9 mouse cellular contexts compared by ENCODE assay signal in the genomic region with DNA sequence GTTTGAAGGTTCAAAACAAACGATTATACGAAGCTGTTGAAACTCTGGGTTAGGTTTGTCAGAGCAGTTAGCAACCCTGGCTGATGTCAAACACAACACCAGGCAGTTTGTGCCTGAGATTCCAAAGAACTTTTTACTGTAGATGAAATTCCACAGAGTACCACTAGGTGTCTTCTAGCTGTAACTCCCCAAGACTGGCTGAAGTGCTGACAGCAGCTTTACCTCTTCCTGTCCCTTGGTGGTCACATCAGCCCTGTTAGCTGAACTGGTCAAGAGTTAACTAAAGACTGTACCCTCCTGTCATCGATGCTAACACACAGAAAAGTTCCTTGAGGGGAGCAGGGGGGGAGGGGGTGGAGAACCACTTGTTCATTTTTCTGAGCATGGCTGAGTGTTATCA. TPM values are rescaled to one million over a fixed set of nuclear protein-coding genes. Genes with fewer than 3 reads are reported as not detected.
DNase-seq lines count a peak whose midpoint lies in the region; ATAC-seq and TF ChIP-seq lines count a peak whose summit lies in the region.
"Had no signal": no experiment of that assay in that cellular context is flagged by ENCODE, and none has a peak within 500 bp of the region (broad histone marks: within the 10 kb centered on the region; RNA-seq: fewer than 3 reads in every experiment).

No protein-coding gene starts in this region.

- H3K79me2 ChIP-seq in CH12.LX (replicated peaks; ENCODE audit: control insufficient read depth, extremely low read depth, insufficient read depth, poor library complexity, severe bottlenecking) = no peaks in the 10 kb centered on the region

- dilution Hi-C loops in CH12.LX (cut with MboI; ENCODE audit: extremely low pct_ligation_motif_present, extremely low pct_unique_long_range_greater_than_20kb, low sequenced_read_pairs) = no loop called here

- ATAC-seq in hindbrain, embryonic 11.5 days (ENCODE audit: low FRiP score) = peak; percentile 51; the same call in 1 of the 2 replicates
- ATAC-seq in hindbrain, embryonic 12.5 days (ENCODE audit: low FRiP score) = no peak
- no peak for ATAC-seq in liver, postnatal 0 days

- no peak overlapping the region for H3K27ac ChIP-seq in hindbrain, embryonic 11.5 days (ENCODE audit: low read depth, low read length)
- no peak overlapping the region for H3K27ac ChIP-seq in hindbrain, embryonic 12.5 days
- no peak overlapping the region for H3K27ac ChIP-seq in CH12.LX (ENCODE audit: insufficient read depth, low read depth)
- no peak overlapping the region for H3K27ac ChIP-seq in liver, postnatal 0 days (ENCODE audit: low read depth)
- H3K27ac ChIP-seq: neural tube, embryonic 13.5 days had no signal

- no peak overlapping the region for H3K4me2 ChIP-seq in hindbrain, embryonic 11.5 days (replicated peaks; ENCODE audit: low read depth, low read length)
- H3K4me2 ChIP-seq in hindbrain, embryonic 12.5 days (replicated peaks) = no peak overlapping the region
- H3K4me2 ChIP-seq in CH12.LX (ENCODE audit: insufficient read depth, low read depth, poor library complexity, severe bottlenecking) = peak overlapping the region; percentile 22; the same call in 1 of the 2 replicates
- no peak overlapping the region for H3K4me2 ChIP-seq in liver, postnatal 0 days (ENCODE audit: low read depth, low read length)
- H3K4me2 ChIP-seq: neural tube, embryonic 13.5 days had no signal

- H3K9ac ChIP-seq in hindbrain, embryonic 11.5 days (ENCODE audit: low read depth, low read length) = no peak overlapping the region
- H3K9ac ChIP-seq in hindbrain, embryonic 12.5 days = no peak overlapping the region
- no peak overlapping the region for H3K9ac ChIP-seq in CH12.LX (ENCODE audit: insufficient read depth, low read depth)
- H3K9ac ChIP-seq in liver, postnatal 0 days (replicated peaks) = no peak overlapping the region
- H3K9ac ChIP-seq: neural tube, embryonic 13.5 days had no signal

- no peaks in the 10 kb centered on the region for H3K4me1 ChIP-seq in hindbrain, embryonic 11.5 days (replicated peaks; ENCODE audit: control insufficient read depth, insufficient read depth, low read length)
- no peaks in the 10 kb centered on the region for H3K4me1 ChIP-seq in hindbrain, embryonic 12.5 days
- peaks cover 0 to 4% of the 10 kb centered on the region in 2 experiments; a peak in 3 of 4 replicates for H3K4me1 ChIP-seq in CH12.LX (ENCODE audit: control insufficient read depth in 1 of 2, insufficient read depth in 2 of 2)
- H3K4me1 ChIP-seq in liver, postnatal 0 days (ENCODE audit: insufficient read depth) = no peaks in the 10 kb centered on the region
- H3K4me1 ChIP-seq: neural tube, embryonic 13.5 days had no signal

- H3K27me3 ChIP-seq in hindbrain, embryonic 11.5 days (ENCODE audit: control insufficient read depth, insufficient read depth, low read length) = no peaks in the 10 kb centered on the region
- no peaks in the 10 kb centered on the region for H3K27me3 ChIP-seq in hindbrain, embryonic 12.5 days
- H3K27me3 ChIP-seq in CH12.LX (replicated peaks) = no peaks in the 10 kb centered on the region
- no peaks in the 10 kb centered on the region for H3K27me3 ChIP-seq in liver, postnatal 0 days (ENCODE audit: insufficient read depth, low read length)
- H3K27me3 ChIP-seq: neural tube, embryonic 13.5 days had no signal

- in situ Hi-C loops in CH12.LX (cut with MboI; ENCODE audit: low pct_ligation_motif_present, low pct_unique_long_range_greater_than_20kb, low sequenced_read_pairs) = no loop called here

- peak; percentile 44 for TF ChIP-seq RAD21 in CH12.LX (IDR thresholded peaks at IDR 0.05; ENCODE audit: low read depth, low read length)

- peak; percentile 62 to 71 for TF ChIP-seq CTCF in CH12.LX (conservative IDR thresholded peaks at IDR 0.05 in 1 of 2, IDR thresholded peaks at IDR 0.05 in 1 of 2; ENCODE audit: low read depth in 2 of 2, low read length in 2 of 2)
- peak; percentile 51; the same call in 1 of the 2 replicates for TF ChIP-seq CTCF in brain, embryonic 14.5 days (IDR thresholded peaks at IDR 0.05; ENCODE audit: borderline replicate concordance, extremely low read depth, insufficient read depth, insufficient read length)
- TF ChIP-seq CTCF in liver, postnatal 0 days (IDR thresholded peaks at IDR 0.05; ENCODE audit: low read depth) = peak; percentile 55

- DNase-seq in hindbrain, embryonic 11.5 days (ENCODE audit: low spot score) = peak; percentile 37
- DNase-seq in CH12.LX (ENCODE audit: extremely low read depth) = peak; percentile 49
- peak; percentile 47 for DNase-seq in brain, embryonic 14.5 days (ENCODE audit: low read depth)
- DNase-seq in liver, postnatal 0 days = no peak
- no peak for DNase-seq in right cerebral cortex, postnatal 10 days (ENCODE audit: low spot score in 2 of 2)
- no peak for DNase-seq in urinary bladder, postnatal 4 days (ENCODE audit: low spot score in 2 of 2)
- no peak for DNase-seq in frontal cortex, postnatal 14 days (ENCODE audit: low spot score in 2 of 2)

- H3K9me3 ChIP-seq in hindbrain, embryonic 11.5 days (ENCODE audit: control insufficient read depth, low read length) = no peaks in the 10 kb centered on the region
- H3K9me3 ChIP-seq in hindbrain, embryonic 12.5 days (replicated peaks) = no peaks in the 10 kb centered on the region
- no peaks in the 10 kb centered on the region for H3K9me3 ChIP-seq in CH12.LX (replicated peaks; ENCODE audit: low read length)
- no peaks in the 10 kb centered on the region for H3K9me3 ChIP-seq in liver, postnatal 0 days (ENCODE audit: low read length)
- H3K9me3 ChIP-seq: neural tube, embryonic 13.5 days had no signal

- no peak for TF ChIP-seq EP300 in CH12.LX (IDR thresholded peaks at IDR 0.05; ENCODE audit: low read length)
- TF ChIP-seq EP300 in liver, postnatal 0 days (IDR thresholded peaks at IDR 0.05; ENCODE audit: low read depth) = no peak

- WGBS in hindbrain, embryonic 11.5 days = 46% methylated on average over 3 of the region's 3 CpGs
- 45% methylated on average over 3 of the region's 3 CpGs for WGBS in hindbrain, embryonic 12.5 days
- WGBS in liver, postnatal 0 days (ENCODE audit: insufficient replicate concordance) = 30% methylated on average over 3 of the region's 3 CpGs

- no peak for TF ChIP-seq POLR2A in CH12.LX (IDR thresholded peaks at IDR 0.05; ENCODE audit: low read depth, low read length)
- TF ChIP-seq POLR2A in brain, embryonic 14.5 days (IDR thresholded peaks at IDR 0.05; ENCODE audit: borderline replicate concordance, extremely low read depth, insufficient read depth, insufficient read length, poor library complexity, severe bottlenecking) = no peak

- no peaks in the 10 kb centered on the region for H3K36me3 ChIP-seq in hindbrain, embryonic 11.5 days (ENCODE audit: control insufficient read depth, insufficient read depth, low read length)
- H3K36me3 ChIP-seq in hindbrain, embryonic 12.5 days = no peaks in the 10 kb centered on the region
- H3K36me3 ChIP-seq in CH12.LX (replicated peaks in 1 of 2; ENCODE audit: control insufficient read depth in 1 of 2, insufficient read depth in 1 of 2, low read length in 1 of 2) = no peaks in the 10 kb centered on the region
- no peaks in the 10 kb centered on the region for H3K36me3 ChIP-seq in liver, postnatal 0 days (replicated peaks; ENCODE audit: insufficient read depth, low read length)
- H3K36me3 ChIP-seq: neural tube, embryonic 13.5 days had no signal

- no peak overlapping the region for H3K4me3 ChIP-seq in hindbrain, embryonic 11.5 days (ENCODE audit: low read depth, low read length)
- H3K4me3 ChIP-seq in hindbrain, embryonic 12.5 days = no peak overlapping the region
- H3K4me3 ChIP-seq in CH12.LX (replicated peaks in 1 of 3; ENCODE audit: low read depth in 2 of 3, low read length in 2 of 3, poor library complexity in 1 of 3) = no peak overlapping the region
- H3K4me3 ChIP-seq in liver, postnatal 0 days (ENCODE audit: low read depth, low read length) = no peak overlapping the region
- H3K4me3 ChIP-seq: neural tube, embryonic 13.5 days had no signal

TF ChIP-seq in CH12.LX, 34 proteins besides CTCF, POLR2A, EP300 and RAD21:
- TF ChIP-seq PAX5 (IDR thresholded peaks at IDR 0.05; ENCODE audit: low read length) (no peak), JUN (IDR thresholded peaks at IDR 0.05; ENCODE audit: insufficient read depth, low read depth, low read length) (no peak), MAFK (IDR thresholded peaks at IDR 0.05; ENCODE audit: insufficient replicate concordance, low read length) (peak; percentile 68; the same call in 1 of the 2 replicates), E2F4 (IDR thresholded peaks at IDR 0.05; ENCODE audit: insufficient replicate concordance, low read depth, low read length) (no peak), USF1 (IDR thresholded peaks at IDR 0.05; ENCODE audit: low read depth, low read length) (no peak), ZMIZ1 (IDR thresholded peaks at IDR 0.05; ENCODE audit: low read depth, low read length) (no peak), SMC3 (IDR thresholded peaks at IDR 0.05; ENCODE audit: low read depth, low read length) (peak; percentile 61), JUND (conservative IDR thresholded peaks at IDR 0.05; ENCODE audit: low read depth, low read length) (0 out of 2 replicates have a peak, but pooled peaks have one; percentile 29), MXI1 (IDR thresholded peaks at IDR 0.05; ENCODE audit: low read depth, low read length) (no peak), MAZ (IDR thresholded peaks at IDR 0.05; ENCODE audit: low read depth, low read length) (no peak), NELFE (IDR thresholded peaks at IDR 0.05; ENCODE audit: low read depth, low read length) (no peak), ELF1 (IDR thresholded peaks at IDR 0.05; ENCODE audit: low read depth, low read length) (peak; percentile 51), TBP (conservative IDR thresholded peaks at IDR 0.05; ENCODE audit: low read depth, low read length) (no peak), TCF12 (IDR thresholded peaks at IDR 0.05; ENCODE audit: low read depth, low read length) (no peak), ZNF384 (IDR thresholded peaks at IDR 0.05; ENCODE audit: low read depth, low read length) (no peak), CHD1 (IDR thresholded peaks at IDR 0.05; ENCODE audit: low read depth, low read length) (no peak), USF2 (conservative IDR thresholded peaks at IDR 0.05; ENCODE audit: low read depth, low read length) (no peak), MEF2A (IDR thresholded peaks at IDR 0.05; ENCODE audit: borderline replicate concordance, low read depth, low read length) (no peak), POLR2AphosphoS2 (IDR thresholded peaks at IDR 0.05; ENCODE audit: low read depth, low read length) (no peak), SIN3A (IDR thresholded peaks at IDR 0.05; ENCODE audit: low read length) (no peak)

RNA-seq across cellular contexts. Expression of gene Far2, which starts 46.0 kb away (rescaled TPM):
- polyA plus RNA-seq in hindbrain, embryonic 11.5 days (2014; fragmentation: Nextera tagmentation; extraction: Ambion mirVana) = 1.9 and 3.8 TPM in 2 replicates
- polyA plus RNA-seq in hindbrain, embryonic 12.5 days (2016; fragmentation: Nextera tagmentation; extraction: Ambion mirVana) = 3.7 and 4.1 TPM in 2 replicates
- 0.51 and 0.63 TPM in 2 replicates for total RNA-seq in CH12.LX (2012; rRNA removed)
- not detected in 2 replicates for total RNA-seq in CH12.LX (2014; rRNA removed)
- 1.6 TPM in 2 replicates for polyA plus RNA-seq in CH12.LX (2012; ENCODE audit: insufficient read length, low read depth)
- 5.8 and 9.6 TPM in 2 replicates for polyA plus RNA-seq in brain, embryonic 14.5 days (2012; rRNA removed)
- 1.1 and 1.2 TPM in 2 replicates for polyA plus RNA-seq in liver, postnatal 0 days (2015; fragmentation: Nextera tagmentation; extraction: Ambion mirVana)

Comparison
In these comparisons a context has a peak if more than half of its experiments do, and no peak if none do; other contexts are left out.
1. DNase-seq: peak in hindbrain, embryonic 11.5 days (single experiment), CH12.LX (single experiment) and brain, embryonic 14.5 days (single experiment); none in liver, postnatal 0 days (single experiment), right cerebral cortex, postnatal 10 days (0 of 2), urinary bladder, postnatal 4 days (0 of 2) and frontal cortex, postnatal 14 days (0 of 2).
2. Peak in every context shown above with its lines, with median percentiles within 50 percentile points of each other: CTCF ChIP-seq.